Mouse (Mus musculus): ENCODE data around the gene Erbin.

GRCm38 (mm10) chr13:103919956-103920260, 406 bp downstream of the Erbin start:
- TF ChIP-seq POLR2A (IDR thresholded peaks at IDR 0.05; ENCODE audit: extremely low read depth, insufficient read depth, low read length) (no peak), CTCF (IDR thresholded peaks at IDR 0.05; ENCODE audit: low read depth, low read length) (no peak)

Data from liver, adult 2 months (tissue).